Mouse (Mus musculus): ENCODE measurements at regions not wholly inside any gene's neighbourhood (a gene's known extent, or its start where the extent isn't known, plus 50 kb on each side); places are given as distances from the start of the nearest gene placed in this dataset.
A peak's percentile ranks its signal among the peaks of the same experiment; 100 is the strongest.
"Not testable (repeated sequence)": the region's sequence is repeated elsewhere in the genome, so short reads cannot be mapped to it uniquely, and the experiment has no call there.

DNA sequence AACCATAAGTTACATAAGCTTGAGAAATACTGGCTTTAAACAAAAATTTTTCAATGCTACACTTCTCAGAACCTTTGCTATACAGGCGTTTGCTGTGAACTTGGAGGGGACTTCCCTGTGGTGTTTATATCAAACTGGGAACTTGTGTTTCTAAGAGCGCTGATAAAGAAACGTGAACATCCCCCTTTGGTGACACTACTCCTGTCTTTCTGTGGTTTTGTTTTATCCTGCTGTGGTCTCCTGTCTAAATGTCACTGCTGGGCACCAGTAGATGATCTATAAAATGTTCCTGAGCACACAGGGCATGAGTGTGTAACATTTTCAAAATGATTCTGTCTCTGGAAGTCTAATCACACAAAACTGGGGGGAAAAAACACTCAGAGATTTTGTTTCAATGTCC is 134.1 kb upstream of the Zranb2 start:
- no peaks in the 10 kb centered on the region for H3K27me3 ChIP-seq (ENCODE audit: insufficient read depth, low read length)
- H3K4me2 ChIP-seq (ENCODE audit: low read length), result no peak overlapping the region
- TF ChIP-seq CTCF (IDR thresholded peaks at IDR 0.05; ENCODE audit: low read depth), result no peak
- no peaks in the 10 kb centered on the region for H3K9me3 ChIP-seq (replicated peaks; ENCODE audit: low read length)
- H3K4me1 ChIP-seq (replicated peaks; ENCODE audit: insufficient read depth, low read length), result no peaks in the 10 kb centered on the region
- no peak for DNase-seq (ENCODE audit: low spot score)
- WGBS, result 77% methylated on average over 3 of the region's 3 CpGs
- H3K9ac ChIP-seq (ENCODE audit: low read depth, low read length), result no peak overlapping the region
- H3K36me3 ChIP-seq (ENCODE audit: insufficient read depth, low read length), result no peaks in the 10 kb centered on the region
- no peak overlapping the region for H3K4me3 ChIP-seq (replicated peaks; ENCODE audit: low read depth, low read length)
- ATAC-seq (replicated peaks; ENCODE audit: low FRiP score, low read depth), result no peak
- H3K27ac ChIP-seq, result no peak overlapping the region

DNA sequence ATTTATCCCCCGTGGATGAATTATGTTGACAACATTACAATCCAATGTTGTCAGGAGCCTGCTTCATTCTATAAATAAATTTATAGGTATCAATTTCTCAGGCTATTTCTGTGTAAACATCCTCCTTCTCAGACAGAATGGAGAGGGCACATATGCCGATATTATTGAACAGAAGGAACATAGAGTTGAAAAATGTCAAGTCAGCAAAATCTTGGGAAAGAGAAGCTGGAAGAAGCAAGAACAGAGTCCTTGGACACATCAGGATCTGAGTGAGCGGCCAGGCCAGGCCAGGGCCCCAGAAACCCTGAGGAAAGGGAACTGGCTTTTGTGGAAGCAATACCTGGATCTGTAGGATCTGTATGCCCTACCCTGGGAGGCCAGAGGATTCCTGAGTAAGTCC is 129.9 kb upstream of the Zranb2 start:
- ATAC-seq (replicated peaks; ENCODE audit: low FRiP score, low read depth), result no peak
- DNase-seq (ENCODE audit: low spot score), result no peak
- no peaks in the 10 kb centered on the region for H3K4me1 ChIP-seq (replicated peaks; ENCODE audit: insufficient read depth, low read length)
- H3K4me2 ChIP-seq (ENCODE audit: low read length), result no peak overlapping the region
- no peaks in the 10 kb centered on the region for H3K36me3 ChIP-seq (ENCODE audit: insufficient read depth, low read length)
- 65% methylated on average over 3 of the region's 3 CpGs for WGBS
- no peak for TF ChIP-seq CTCF (IDR thresholded peaks at IDR 0.05; ENCODE audit: low read depth)
- no peak overlapping the region for H3K9ac ChIP-seq (ENCODE audit: low read depth, low read length)
- no peaks in the 10 kb centered on the region for H3K27me3 ChIP-seq (ENCODE audit: insufficient read depth, low read length)
- H3K4me3 ChIP-seq (replicated peaks; ENCODE audit: low read depth, low read length), result no peak overlapping the region
- H3K27ac ChIP-seq, result no peak overlapping the region
- no peaks in the 10 kb centered on the region for H3K9me3 ChIP-seq (replicated peaks; ENCODE audit: low read length)

DNA sequence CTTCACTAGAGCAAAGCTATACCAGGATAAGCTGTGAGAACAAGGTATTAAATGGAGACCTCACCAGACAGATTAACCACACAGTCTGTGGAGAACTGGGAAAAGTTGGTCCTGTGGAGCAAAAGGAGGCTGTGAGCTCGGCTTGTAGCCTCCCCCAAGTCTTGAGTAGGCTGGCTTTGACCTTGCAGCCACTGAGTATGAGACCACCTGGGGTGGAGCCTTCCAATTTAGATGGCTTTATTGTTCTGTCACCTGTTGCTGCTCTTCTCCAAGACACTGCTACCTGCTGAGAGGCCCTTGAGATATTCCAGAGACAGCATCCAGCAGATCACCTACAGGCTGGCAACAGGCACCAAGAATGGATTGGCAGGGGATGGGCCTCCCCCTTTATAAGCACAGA is 110.5 kb upstream of the Zranb2 start:
- H3K27me3 ChIP-seq (ENCODE audit: insufficient read depth, low read length); H3K4me1 ChIP-seq (replicated peaks; ENCODE audit: insufficient read depth, low read length); ATAC-seq (replicated peaks; ENCODE audit: low FRiP score, low read depth); H3K4me3 ChIP-seq (replicated peaks; ENCODE audit: low read depth, low read length); H3K36me3 ChIP-seq (ENCODE audit: insufficient read depth, low read length); H3K27ac ChIP-seq; H3K9ac ChIP-seq (ENCODE audit: low read depth, low read length); H3K4me2 ChIP-seq (ENCODE audit: low read length); DNase-seq (ENCODE audit: low spot score); H3K9me3 ChIP-seq (replicated peaks; ENCODE audit: low read length): not testable (repeated sequence)
- 63% methylated on average over 1 of the region's 1 CpGs for WGBS

DNA sequence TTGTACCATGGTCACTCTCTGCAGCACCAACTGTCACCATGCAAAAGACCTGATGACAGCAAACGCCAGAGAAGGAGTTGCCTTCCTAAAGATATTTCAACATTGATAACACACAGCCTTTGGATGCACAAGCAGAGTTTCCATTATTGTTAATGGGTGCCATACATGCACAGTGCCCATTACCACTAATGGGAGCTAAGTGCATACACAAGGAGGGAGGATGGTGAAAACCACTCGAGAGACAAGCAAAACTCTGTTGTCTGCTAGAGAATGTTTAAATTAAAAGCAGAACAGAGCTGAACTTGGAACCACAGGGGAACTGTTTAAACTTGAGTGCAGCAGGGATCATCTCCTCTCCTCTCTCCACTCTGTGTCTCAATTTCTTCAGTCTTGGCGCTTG is 107.2 kb upstream of the Zranb2 start:
- no peaks in the 10 kb centered on the region for H3K4me1 ChIP-seq (replicated peaks; ENCODE audit: insufficient read depth, low read length)
- TF ChIP-seq CTCF (IDR thresholded peaks at IDR 0.05; ENCODE audit: low read depth), result no peak
- no peaks in the 10 kb centered on the region for H3K36me3 ChIP-seq (ENCODE audit: insufficient read depth, low read length)
- H3K27ac ChIP-seq, result no peak overlapping the region
- no peak overlapping the region for H3K4me3 ChIP-seq (replicated peaks; ENCODE audit: low read depth, low read length)
- no peaks in the 10 kb centered on the region for H3K9me3 ChIP-seq (replicated peaks; ENCODE audit: low read length)
- no peak overlapping the region for H3K4me2 ChIP-seq (ENCODE audit: low read length)
- no peak overlapping the region for H3K9ac ChIP-seq (ENCODE audit: low read depth, low read length)
- no peak for ATAC-seq (replicated peaks; ENCODE audit: low FRiP score, low read depth)
- H3K27me3 ChIP-seq (ENCODE audit: insufficient read depth, low read length), result no peaks in the 10 kb centered on the region
- no peak for DNase-seq (ENCODE audit: low spot score)
- WGBS, result 41% methylated on average over 3 of the region's 3 CpGs

DNA sequence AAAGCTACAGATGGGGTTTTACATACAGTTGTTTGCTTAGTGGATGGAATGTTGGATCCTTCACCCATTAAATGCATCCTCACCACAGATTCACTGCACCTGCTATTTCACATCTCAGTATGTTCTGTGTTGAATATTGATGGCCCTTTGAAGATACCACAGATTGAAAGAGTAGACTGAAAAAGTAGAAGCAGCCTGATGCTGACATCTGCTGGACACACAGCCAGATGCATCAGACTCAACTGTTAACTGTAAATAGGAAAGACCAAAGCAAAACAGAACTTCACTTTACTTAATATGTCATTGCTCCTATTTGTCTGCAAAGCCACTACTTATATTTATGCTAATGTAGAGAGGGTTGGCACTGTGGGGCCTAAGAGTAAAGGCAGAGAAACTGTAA is 84.2 kb upstream of the Zranb2 start:
- peak; percentile 79 for TF ChIP-seq CTCF (IDR thresholded peaks at IDR 0.05; ENCODE audit: low read depth)

DNA sequence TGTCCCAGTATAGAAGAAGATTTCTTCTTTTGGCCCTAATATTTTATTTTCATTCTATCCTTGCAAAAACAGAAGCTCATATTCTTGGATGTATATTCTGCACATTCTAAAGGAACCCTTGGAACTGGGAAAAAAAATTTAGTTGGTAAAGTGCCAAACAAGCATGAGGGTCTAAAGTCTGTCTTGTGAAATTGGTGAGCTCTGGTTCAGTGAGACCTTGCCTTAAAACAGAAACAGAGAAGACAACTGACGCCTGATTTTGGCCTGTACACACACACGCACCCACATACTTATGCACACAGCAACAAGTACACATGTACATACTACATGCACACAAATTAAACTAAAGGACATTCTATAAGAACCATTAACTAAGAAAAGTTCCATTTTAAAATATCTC is 62.4 kb upstream of the Zranb2 start:
- no peak for TF ChIP-seq CTCF (IDR thresholded peaks at IDR 0.05; ENCODE audit: low read depth)
- Histone ChIP-seq H3K36me3 (ENCODE audit: insufficient read depth, low read length) (no peaks in the 10 kb centered on the region), H3K9ac (ENCODE audit: low read depth, low read length) (no peak overlapping the region), H3K4me3 (replicated peaks; ENCODE audit: low read depth, low read length) (no peak overlapping the region), H3K4me2 (ENCODE audit: low read length) (no peak overlapping the region), H3K27me3 (ENCODE audit: insufficient read depth, low read length) (no peaks in the 10 kb centered on the region), H3K9me3 (replicated peaks; ENCODE audit: low read length) (no peaks in the 10 kb centered on the region), H3K27ac (no peak overlapping the region), H3K4me1 (replicated peaks; ENCODE audit: insufficient read depth, low read length) (no peaks in the 10 kb centered on the region)
- no peak for ATAC-seq (replicated peaks; ENCODE audit: low FRiP score, low read depth)
- 90% methylated on average over 2 of the region's 2 CpGs for WGBS
- no peak for DNase-seq (ENCODE audit: low spot score)

More for the DNA sequence above, 84.2 kb upstream of the Zranb2 start:
- no peak overlapping the region for H3K4me2 ChIP-seq (ENCODE audit: low read length)
- H3K4me1 ChIP-seq (replicated peaks; ENCODE audit: insufficient read depth, low read length), result no peaks in the 10 kb centered on the region
- H3K27ac ChIP-seq, result no peak overlapping the region
- H3K4me3 ChIP-seq (replicated peaks; ENCODE audit: low read depth, low read length), result no peak overlapping the region
- ATAC-seq (replicated peaks; ENCODE audit: low FRiP score, low read depth), result no peak
- H3K9ac ChIP-seq (ENCODE audit: low read depth, low read length), result no peak overlapping the region
- no peaks in the 10 kb centered on the region for H3K9me3 ChIP-seq (replicated peaks; ENCODE audit: low read length)
- DNase-seq (ENCODE audit: low spot score), result peak; percentile 63
- no peaks in the 10 kb centered on the region for H3K27me3 ChIP-seq (ENCODE audit: insufficient read depth, low read length)
- no peaks in the 10 kb centered on the region for H3K36me3 ChIP-seq (ENCODE audit: insufficient read depth, low read length)

DNA sequence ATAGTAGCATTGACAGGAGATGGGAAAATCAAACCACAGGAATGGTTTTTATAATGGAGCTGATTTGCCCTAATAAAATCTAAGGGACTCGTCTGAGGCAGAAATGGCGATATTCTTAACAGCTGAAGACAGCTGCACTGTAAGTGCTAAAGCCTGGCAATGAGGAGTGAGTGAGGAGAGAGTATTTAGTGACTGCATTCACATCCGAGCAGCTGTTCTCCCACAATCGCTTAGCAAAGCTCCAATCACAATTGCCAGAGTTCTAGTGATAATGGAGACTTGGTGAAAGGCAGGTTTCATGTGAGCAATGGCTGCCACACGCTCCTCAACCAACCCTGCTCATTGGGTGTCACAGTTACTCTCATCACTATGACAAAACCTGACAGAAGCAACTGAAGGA is 61.3 kb upstream of the Zranb2 start:
- no peaks in the 10 kb centered on the region for H3K9me3 ChIP-seq (replicated peaks; ENCODE audit: low read length)
- no peaks in the 10 kb centered on the region for H3K36me3 ChIP-seq (ENCODE audit: insufficient read depth, low read length)
- H3K4me3 ChIP-seq (replicated peaks; ENCODE audit: low read depth, low read length), result no peak overlapping the region
- H3K9ac ChIP-seq (ENCODE audit: low read depth, low read length), result no peak overlapping the region
- no peak for DNase-seq (ENCODE audit: low spot score)
- H3K27me3 ChIP-seq (ENCODE audit: insufficient read depth, low read length), result no peaks in the 10 kb centered on the region
- no peak for TF ChIP-seq CTCF (IDR thresholded peaks at IDR 0.05; ENCODE audit: low read depth)
- H3K4me2 ChIP-seq (ENCODE audit: low read length), result no peak overlapping the region
- WGBS, result 76% methylated on average over 5 of the region's 5 CpGs
- ATAC-seq (replicated peaks; ENCODE audit: low FRiP score, low read depth), result no peak
- H3K27ac ChIP-seq, result no peak overlapping the region
- H3K4me1 ChIP-seq (replicated peaks; ENCODE audit: insufficient read depth, low read length), result no peaks in the 10 kb centered on the region
